Mouse (Mus musculus): ENCODE measurements around the gene Scaf11.
A peak's percentile ranks its signal among the peaks of the same experiment; 100 is the strongest.

Gene Scaf11

GRCm38 (mm10) chr15:96396641-96397344, 63.9 kb downstream of the Scaf11 start:
- peak; percentile 32 for DNase-seq (ENCODE audit: low read depth, low spot score)

DNA sequence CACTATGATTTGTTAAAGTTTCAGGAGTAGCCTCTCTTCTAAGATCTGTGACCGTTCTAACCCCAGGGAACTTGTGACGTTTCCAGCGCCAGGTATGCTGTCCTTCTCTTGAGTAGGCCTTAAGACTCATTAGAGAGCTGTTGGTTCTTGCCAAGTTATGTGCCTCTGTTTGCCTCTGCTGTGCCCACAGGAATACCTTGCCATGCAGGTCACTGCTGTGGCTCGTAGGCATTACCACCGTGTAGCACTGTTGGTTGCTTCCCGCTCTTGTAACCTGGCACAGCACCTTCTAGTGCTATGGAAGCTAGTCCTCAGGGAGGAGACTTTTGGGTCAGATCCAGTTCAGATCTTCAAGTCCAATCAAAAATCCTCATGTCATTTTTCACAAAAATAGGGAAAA, 65.6 kb downstream of the Scaf11 start:
- DNase-seq (ENCODE audit: low read depth, low spot score) = no peak

DNA sequence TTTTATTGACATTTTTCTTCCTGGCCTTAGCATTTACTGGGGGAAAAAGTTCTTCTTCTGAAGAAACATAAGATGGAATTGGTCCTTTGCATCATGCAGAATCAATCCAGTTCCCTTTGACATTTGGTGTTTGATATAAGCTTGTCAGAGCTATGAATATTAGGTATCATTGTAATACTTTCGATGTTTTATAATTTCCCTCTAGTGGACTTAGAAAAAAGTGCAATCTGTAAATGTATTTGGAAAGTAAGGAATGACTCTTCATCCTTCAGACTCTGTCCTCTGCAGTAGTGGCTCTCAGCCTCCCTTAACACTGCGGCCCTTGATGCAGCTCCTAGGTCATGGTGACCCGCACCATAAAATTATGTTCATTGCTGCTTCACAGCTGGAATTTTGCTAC, 67.8 kb downstream of the Scaf11 start:
- no peak for DNase-seq (ENCODE audit: low read depth, low spot score)

- DNase-seq (ENCODE audit: low read depth, low spot score) = no peak
Measured at GRCm38 (mm10) chr15:96388565-96388964, 72.1 kb downstream of the Scaf11 start.

DNA sequence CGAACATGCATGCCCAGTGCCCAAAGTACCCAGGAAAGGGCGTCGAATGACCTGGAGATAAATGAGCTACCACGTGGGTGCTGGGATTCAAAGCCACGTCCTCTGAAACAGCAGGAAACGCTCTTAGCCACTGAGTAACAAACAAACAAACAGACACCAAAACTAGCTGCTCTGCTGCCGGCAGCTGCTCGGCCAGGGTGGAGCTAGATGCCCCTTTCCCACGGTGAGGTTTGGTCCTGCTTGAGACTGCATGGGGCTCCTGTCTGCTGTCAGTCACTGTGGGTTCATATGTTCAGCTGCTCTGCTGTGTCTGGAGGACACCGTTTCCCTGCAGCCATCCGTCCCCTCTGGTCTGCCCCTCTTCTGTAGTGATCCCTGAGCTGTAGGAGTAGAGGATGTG, 78.4 kb downstream of the Scaf11 start:
- DNase-seq (ENCODE audit: low read depth, low spot score) = no peak

DNA sequence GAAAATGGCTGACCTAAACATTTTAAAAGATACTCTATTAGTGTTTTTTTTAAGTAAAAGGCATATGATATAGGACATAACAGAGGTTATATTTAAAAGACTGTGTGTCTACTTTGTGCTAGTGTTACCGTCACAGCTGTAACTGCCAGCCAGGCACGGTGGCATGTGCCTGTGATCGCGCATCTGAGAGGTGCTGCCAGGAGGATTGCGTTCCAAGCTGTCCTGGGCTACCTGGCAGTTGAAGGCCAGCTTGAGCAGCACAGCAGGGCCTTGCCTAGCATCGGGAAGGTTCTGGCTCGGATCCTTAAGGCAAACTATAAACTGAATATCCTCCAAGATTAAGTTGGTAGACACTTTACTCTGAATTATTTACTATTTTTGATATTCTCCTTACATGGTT, 82.9 kb downstream of the Scaf11 start:
- no peak for DNase-seq (ENCODE audit: low read depth, low spot score)

- no peak for DNase-seq (ENCODE audit: low read depth, low spot score)
Measured at GRCm38 (mm10) chr15:96377263-96377662, 83.4 kb downstream of the Scaf11 start.

DNA sequence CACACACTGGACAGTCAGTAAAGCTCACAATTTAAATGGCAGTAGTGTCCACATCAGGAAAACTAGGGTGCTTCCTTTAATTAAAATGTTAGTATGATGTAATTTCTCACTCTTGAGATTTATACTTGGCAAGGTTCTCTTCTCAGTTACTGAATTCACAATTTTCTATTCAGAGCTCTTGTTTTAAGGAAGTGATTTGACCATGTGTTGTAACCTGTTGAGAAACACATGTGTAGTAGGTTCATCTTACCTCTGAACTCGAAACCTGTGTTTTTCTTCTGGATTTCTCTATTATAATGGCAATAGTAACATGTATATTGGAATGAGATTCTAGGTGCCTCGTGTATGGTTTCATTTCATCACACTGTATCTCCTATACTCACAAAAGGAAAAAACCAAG, 84.4 kb downstream of the Scaf11 start:
- DNase-seq (ENCODE audit: low read depth, low spot score) = no peak

- DNase-seq (ENCODE audit: low read depth, low spot score) = peak; percentile 19
Measured at GRCm38 (mm10) chr15:96373161-96373560, 87.5 kb downstream of the Scaf11 start.

DNA sequence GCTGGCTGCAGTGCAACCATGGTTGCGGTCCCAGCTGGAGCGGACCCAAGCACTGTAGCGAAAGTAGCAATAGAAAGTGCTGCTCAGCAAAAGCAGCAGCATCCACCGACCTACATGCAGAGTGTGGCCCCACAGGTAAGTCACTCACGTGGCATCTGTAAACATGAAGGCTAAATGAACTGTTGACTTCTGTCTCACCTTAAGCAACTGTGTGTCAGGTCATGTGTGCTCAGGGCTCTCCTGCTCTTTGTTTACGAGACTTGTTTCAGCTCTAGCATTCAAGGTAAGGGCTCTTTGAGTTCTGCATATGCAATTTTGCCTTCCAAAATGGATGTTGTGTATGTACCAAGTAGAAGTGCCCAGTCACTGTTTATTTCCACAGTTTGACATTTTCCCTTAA, 88.0 kb downstream of the Scaf11 start:
- no peak for DNase-seq (ENCODE audit: low read depth, low spot score)

- DNase-seq (ENCODE audit: low read depth, low spot score) = no peak
Measured at GRCm38 (mm10) chr15:96371311-96371710, 89.3 kb downstream of the Scaf11 start.

GRCm38 (mm10) chr15:96366176-96366963, 94.3 kb downstream of the Scaf11 start:
- no peak for DNase-seq (ENCODE audit: low read depth, low spot score)

- DNase-seq (ENCODE audit: low read depth, low spot score) = no peak
Measured at GRCm38 (mm10) chr15:96365351-96365750, 95.3 kb downstream of the Scaf11 start.
